Mouse (Mus musculus) regulatory T cell (primary cell): ENCODE results near the gene Rmnd5a.
"Not testable (repeated sequence)": the region's sequence is repeated elsewhere in the genome, so short reads cannot be mapped to it uniquely, and the experiment has no call there.

ENCODE experiments used
- in situ Hi-C: fragments of 300-600 bp; cut with MboI, MseI; formaldehyde crosslinking; loops from one replicate; pipeline ENCODE4 v1.15.1; 2025; ENCODE audit warnings: high pct_unique_total_duplicates

The Rmnd5a gene

DNA sequence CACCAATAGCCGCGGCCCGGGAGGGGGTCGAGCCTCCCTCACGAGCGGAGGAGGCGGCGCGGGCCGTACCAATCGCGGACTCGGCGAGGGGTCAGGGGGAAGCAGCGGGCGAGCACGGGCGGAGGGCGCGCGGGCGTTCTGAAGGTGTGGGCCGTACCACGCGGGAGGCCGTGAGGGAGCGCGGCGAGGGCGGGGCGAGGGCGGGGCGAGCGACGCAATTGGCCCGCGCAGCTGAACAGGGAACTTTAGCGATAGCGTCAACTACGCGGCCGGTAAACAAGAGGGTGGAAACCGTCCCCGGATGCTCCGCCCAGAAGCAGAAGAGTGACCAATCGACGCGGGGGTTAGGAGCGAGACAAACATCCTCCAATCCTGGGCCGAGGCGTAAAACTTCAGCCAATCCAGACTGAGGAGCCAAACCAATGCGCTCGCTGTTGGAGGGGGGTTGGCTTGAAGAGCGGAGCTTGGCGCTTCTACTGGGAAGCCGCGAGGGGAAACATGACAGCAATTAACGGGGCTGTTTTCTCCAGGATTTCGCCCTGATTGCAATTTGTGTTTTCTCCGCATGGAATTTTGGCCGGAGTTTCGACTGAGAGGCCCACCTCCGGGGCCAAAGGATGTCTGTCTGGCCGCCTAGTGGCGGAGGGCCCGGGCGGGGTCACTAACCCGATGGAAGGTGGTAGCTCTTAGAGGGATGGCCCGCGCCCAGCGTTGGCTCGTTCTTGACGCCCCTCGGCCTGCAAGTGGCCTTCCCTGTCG, at the start of gene Rmnd5a:
Gene Rmnd5a, minus strand, starts transcription at position 146 of the 759 bp plus-strand sequence.
- in situ Hi-C loops: no loop called here

DNA sequence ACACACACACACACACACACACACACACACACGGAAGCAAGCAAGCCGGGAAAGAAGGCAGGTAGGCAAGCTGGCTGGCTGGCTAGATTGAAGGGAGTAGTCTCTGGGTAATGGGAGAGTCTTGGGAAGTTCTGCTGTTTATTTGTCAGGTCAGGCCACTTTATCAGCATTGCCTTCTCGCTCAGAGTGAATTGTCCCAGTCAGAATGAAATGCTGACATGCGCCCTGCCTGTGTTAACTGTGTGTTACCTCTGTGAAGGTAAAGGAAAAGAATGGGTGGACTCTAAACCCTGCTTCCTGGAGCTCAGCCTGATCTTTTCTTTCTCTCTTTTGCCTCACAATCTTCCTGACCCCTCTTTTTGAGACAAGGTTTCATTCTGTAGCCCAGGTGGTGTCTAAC, 47.5 kb upstream of the Rmnd5a start:
- in situ Hi-C loops: no loop called here

DNA sequence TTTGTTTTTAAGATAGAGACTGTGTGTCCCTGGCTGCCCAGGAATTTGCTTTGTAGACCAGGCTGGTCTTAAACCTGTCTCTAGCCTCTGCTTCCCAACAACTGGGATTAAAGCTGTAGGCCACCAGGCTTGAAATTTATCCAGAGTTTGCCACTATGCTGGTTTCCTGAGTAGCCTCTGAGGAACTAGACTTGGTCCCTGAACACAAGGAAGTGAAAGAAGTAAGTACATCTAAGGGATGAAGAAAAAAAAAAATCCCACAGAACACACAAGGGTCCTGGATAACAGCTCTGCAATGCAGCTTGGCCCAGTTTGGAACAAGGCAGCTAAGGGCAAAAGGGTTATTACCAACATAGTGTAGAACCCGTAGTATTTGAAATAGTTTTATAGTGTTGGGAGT, 46.4 kb upstream of the Rmnd5a start:
- in situ Hi-C loops: no loop called here

DNA sequence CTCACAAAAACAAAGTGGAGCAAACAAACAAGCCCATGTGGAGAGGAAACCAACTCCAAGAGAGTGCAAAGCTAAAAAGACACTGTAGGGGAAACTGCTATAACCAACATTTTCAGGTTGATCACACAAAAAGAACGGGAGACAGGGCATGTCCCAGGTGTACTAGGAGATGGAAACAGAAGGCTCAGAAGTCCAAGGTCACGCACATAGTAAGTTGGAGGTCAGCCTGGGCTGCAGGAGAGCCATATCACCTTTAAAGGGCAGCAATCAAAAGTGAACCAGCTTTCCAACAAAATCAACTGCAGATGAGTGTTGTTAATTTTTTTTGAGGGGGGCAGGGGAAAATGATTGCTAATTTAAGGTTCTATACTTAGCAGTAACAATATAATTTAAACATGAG, 45.8 kb upstream of the Rmnd5a start:
- in situ Hi-C loops: no loop called here

DNA sequence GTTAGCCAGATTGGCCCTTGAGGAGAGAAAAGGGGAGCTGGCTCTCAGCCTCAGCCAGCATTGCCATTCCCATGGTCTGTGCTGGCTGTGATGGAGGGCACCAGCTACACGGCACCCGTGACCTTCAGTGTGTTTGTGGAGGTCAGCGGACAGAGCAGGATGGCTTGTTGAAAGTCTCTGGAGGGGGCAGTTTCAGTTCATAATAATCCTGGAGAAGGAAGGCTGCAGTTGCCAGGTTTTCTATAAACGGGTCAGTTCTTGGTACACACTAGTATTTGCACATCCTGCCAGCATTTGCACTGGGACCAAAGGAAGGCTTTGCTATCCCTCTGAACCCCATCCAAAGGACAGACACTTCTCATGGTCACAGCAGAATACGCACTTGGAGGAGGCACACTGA, 44.8 kb upstream of the Rmnd5a start:
- in situ Hi-C loops: no loop called here

DNA sequence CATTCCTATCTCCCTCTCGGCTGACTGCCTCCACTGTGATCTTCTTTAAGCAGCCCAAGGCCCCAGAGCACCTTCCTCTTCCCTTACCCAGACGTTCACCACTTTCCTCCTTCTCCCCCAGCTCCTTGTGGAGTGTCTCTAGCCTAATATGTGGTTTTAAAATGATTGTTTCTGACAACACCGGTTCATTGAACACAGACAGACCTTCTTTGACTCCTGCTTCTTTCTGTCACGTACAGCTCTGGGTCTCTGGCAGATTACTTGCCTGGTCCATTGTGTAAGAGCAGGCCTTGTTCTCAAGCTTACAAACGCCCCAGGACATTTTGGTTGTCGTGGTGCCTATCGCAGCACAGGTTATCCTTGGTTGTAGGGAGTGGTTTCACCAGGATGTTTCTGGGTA, 40.7 kb upstream of the Rmnd5a start:
- in situ Hi-C loops: no loop called here

DNA sequence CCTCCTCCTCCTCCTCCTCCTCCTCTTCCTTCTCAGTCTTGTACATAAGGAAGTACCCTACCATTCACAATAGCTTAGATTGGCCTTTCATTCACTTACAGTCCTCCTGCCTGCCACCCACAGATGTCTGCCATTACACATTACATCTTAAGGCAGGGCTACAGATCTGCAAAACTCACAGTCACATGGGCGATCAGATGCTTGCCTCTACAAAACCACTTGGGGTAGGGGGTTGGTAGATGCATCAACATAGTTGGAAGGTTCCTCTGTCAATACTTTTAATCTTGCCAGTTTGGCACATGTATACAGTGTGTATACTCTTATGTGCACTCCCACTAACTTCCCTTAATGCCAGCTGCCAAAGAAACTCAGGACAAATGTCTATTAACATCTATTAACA, 39.7 kb upstream of the Rmnd5a start:
- in situ Hi-C loops: no loop called here

DNA sequence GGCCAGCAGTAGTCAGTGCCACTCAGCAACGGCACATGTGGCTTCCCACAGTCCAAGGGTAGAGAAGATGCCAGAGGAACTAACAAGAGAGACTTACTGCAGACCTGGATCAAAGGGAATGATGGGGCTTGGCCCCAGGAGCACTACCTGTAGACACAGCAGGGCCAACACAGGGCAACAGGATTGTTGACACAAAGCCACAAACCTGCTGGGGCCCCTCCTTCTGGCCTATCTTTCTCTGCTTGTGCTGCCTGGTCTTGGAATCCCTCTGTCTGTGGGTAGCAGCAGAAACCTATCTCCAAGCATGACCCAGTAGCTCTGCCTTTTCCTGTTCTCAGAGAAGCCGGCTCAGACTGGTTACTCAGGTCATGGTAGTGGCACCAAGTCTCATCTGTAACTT, 39.2 kb upstream of the Rmnd5a start:
- in situ Hi-C loops: not testable (repeated sequence)

DNA sequence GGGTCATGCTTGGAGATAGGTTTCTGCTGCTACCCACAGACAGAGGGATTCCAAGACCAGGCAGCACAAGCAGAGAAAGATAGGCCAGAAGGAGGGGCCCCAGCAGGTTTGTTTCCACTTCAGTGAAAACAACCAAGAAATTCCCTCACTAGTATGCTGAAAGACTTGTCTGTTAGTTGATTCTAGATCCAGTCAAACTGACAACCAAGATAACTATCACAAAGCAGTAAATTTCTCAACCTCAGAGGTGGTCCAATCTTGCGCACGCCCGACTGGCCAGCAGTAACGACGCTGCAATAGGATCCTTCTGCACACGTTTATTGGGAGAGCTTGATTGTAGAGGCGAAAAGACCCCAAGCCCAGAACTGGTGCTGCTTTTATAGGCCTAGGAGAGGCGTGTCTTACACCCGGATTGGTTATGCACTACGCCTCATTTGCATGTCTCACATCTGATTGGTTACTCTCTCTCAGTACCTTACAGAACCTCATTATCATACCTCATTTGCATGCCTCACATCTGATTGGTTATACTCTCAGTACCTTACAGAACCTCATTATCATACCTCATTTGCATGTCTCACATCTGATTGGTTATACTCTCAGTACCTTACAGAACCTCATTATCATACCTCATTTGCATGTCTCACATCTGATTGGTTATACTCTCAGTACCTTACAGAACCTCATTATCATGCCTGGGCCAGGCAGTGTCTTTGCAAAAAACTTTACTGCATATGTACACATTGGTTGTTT, 38.6 kb upstream of the Rmnd5a start:
- in situ Hi-C loops: not testable (repeated sequence)

DNA sequence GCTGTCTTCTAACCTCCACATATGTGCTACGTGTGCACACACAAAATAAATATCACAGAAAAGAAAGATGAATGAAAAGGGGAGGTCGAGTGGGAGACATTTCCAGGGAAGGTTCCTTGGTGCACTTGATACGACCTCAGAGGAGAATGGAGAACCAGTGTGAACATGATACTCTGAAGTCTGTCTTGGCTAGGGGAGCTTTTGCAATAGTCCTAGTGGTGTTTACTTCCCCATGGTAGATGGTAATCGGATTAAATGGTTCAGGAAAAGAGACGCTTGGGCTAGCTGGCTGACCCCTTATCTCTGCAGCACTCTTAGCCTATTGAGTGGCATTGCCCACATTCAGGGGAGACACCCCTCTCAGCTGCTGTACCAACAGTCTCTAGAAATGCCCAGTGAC, 36.3 kb upstream of the Rmnd5a start:
- in situ Hi-C loops: no loop called here

DNA sequence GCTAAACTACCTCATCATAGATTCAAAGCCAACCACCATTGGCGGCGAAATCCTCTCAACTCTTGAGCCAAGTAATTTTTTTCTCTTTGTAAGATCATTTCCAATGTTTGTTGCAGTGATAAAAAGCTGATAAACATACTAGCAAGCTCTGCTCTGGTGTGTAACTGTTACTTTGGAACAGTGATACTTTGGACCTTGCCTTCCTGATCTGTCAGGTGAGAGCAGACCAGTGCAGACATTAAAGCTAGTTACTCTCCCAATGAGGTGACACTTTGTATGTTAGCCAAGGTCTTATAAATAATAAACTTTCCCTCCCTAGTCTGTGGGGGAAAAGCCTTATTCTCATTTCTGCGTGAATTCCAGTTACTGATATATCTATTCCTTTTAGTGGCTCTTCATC, 35.2 kb upstream of the Rmnd5a start:
- in situ Hi-C loops: no loop called here

DNA sequence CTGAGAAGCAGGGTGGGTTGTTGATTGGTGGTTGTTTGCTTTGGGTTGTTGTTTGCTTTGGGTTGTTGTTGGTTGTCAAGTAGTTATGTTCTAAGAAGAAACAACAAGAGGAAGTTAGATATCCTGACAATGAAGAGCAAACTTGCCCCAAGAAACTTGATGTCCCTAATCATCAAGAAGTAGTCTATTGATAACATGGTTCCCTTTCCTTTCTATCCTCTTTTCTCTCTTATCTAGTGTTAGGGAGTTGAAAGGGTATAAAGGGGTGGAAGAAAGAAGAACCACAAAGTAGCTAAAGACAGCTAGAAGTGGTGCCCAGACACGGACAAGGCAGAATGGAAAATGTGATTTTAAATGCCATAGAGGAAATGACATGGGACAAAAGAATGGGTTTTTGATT, 32.3 kb upstream of the Rmnd5a start:
- in situ Hi-C loops: no loop called here

DNA sequence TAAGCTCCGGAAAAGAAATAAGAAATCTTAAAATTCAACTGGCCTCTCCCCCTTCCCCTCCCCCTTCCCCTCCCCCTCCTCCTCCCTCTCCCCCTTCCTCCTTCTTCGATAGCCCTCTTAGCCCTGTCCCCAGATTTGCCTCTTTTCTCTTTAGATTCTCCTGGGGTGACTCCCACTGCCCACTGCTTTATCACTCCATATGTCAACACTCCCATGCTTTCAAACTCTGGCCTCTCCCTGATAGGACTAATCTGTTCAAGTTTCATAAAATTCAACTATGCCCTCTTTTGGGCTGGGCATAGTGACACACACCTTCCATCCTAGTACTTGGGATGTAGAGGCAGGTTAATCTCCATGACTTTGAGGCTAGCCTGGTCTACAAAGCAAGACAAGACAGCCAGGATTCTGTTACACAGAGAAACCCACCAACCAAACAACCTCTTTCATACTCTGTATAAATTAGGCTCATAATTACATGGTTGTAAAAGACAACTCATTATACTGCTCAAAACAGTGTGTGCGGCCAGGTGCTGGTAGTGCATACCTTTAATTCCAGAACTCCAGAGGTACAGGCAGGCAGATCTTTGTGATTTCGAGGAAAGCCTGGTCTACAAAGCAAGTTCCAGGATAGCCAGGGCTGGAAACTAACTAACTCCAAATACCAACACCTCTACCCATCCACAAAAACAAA, 31.5 kb upstream of the Rmnd5a start:
- in situ Hi-C loops: no loop called here

DNA sequence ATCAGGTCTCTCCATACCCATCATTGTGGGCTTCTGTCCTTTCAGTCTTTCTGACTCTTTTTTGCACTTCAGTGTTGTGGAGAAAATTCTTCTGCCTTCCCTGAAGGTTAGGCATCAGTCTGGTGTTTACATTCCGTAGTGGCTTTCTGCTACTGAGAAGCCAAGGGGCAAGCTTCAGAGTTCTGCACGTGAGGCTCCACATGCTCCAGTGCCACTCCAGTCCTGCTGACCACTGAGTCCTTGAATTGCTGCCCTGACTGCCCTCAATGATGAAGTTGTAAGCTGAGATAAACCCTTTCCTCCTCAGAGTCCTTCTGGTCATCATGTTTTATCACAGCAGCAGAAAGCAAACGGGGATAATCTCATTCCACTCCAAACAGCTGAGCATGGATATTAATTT, 28.9 kb upstream of the Rmnd5a start:
- in situ Hi-C loops: no loop called here

DNA sequence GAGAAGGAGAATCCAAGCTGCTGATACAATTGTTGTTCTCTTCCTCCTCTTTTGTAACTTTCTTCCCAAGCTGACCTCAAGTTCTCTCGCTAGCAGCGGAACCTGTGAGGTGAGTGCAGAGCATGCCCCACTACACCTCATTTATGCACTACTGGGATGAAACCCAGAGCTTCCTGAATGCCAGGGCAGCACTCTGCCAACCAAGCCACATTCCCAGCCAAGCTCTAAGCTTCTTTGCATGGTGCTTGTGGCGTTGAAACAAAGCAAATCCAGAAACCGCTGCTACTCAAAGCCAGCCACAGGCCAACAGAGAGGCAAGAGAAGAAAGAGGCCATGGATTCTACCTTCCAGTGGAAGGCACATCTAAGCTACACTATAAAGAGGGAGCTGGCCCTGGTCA, 27.3 kb upstream of the Rmnd5a start:
- in situ Hi-C loops: no loop called here

DNA sequence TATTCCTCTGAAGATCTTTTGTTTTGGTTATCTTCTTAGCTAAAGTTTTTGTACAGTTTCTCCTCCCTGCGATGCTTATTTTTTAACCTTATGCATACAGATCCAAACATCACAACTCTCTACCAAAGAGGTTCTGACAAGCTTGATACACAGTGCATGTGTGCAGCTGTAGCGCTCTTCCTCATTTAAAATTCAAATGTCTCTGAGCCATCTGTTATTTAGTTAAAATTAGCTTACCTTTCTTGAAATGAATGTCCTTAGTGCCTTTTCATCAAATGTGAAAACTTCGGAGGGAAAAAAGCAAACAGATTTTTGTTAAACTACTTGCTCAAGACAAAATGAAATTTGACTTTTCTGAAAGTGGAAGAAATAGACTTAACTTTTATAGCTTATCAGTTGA, 24.7 kb upstream of the Rmnd5a start:
- in situ Hi-C loops: no loop called here

DNA sequence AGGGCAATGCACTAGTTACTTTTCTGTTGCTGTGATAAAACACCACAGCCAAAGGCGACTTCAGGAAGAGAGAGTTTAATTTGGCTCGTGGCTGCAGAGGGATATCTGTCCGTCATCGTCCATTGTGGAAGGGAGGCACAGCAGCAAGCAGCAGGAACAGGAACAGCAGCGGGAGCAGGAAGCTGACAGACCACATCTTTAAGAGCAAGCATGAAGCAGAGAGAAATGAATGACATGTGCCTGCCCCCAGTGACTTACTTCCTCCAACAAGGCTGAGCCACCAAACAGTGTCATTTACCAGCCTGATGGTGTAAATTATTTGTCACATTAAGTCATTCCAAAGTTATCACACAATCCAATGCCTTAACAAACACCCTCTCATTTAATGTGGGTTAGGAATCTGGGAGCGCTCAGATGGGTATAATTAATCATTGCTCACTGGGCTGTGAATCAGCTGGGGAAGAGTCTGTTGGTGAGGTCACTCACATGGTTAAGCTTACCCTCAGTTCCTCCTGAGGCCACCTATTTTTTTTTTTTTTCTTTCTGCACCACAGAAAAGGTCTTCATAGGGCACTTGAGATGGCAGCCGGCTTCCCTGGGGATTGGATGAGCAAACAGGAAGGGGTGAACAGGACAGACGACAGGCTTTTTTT, 17.6 kb upstream of the Rmnd5a start:
- in situ Hi-C loops: no loop called here

DNA sequence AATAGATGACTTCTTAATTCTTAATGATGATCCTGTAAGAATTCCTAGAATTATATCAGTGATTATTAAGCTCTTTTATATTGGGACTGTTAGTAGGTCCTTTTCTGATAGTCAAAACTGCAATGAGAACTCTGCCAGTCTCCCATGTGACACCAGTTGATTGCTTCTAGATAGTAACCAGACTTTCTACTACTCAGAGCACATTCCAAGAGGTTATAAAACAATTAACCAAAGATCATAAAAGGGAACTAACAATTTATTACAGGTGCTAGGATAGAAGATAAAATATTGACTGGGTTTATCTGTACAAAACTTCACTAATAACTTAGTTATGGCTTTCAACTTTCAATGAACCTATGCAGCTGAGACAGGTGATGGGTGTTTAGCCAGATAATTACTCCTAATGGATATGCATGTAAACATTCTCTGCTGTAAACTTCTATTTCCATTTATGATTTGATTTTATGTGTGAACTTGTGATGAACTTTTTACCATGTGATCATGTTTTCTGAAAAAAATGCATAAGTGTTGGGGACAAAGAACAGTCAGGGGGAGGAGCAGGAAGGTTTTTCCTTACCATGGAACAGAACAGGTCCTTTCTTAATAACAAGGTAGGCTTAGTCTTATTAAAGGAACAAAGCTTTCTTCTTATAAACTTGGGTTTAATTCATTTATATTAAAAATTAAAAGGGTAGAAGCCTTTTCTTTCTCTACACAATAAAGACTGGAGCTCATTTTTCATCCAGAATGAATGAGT, 13.7 kb upstream of the Rmnd5a start:
- in situ Hi-C loops: not testable (repeated sequence)

DNA sequence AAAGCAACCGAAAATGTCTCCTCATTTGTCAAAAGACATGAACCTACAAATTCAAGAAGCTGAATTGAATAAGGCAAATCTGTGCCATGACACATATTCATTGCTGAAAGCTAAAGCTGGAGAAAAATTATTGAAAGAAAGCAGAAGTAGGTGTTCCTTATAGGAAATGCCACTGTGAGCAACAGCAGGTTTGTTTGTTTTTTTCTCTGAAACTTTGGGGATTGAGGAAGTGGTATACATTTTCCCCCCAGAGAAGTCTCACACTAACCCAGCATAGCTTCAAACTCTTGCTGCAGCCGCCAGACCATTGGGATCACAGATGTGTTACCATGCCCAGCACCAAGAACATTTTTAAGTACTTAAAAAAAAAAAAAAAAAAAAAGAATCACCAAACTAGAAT, 12.4 kb upstream of the Rmnd5a start:
- in situ Hi-C loops: no loop called here

DNA sequence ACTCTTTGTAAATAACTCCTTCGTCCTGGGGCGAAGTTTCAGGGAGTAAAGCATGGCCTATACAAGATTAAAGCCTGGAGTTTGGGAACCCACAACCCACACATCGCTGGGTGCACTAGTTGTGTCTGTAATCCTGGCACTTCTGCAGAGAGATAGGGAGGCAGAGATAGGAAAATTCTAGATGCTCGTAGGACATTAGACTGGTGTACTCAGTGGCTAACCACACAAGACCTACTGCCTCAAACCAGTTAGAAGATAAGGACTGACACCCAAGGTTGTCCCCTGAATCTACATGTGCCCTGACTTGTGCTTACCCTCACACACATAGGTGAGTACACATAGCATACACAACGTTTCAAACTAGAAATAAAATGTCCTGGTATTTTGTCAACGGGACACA, 5.1 kb upstream of the Rmnd5a start:
- in situ Hi-C loops: no loop called here

DNA sequence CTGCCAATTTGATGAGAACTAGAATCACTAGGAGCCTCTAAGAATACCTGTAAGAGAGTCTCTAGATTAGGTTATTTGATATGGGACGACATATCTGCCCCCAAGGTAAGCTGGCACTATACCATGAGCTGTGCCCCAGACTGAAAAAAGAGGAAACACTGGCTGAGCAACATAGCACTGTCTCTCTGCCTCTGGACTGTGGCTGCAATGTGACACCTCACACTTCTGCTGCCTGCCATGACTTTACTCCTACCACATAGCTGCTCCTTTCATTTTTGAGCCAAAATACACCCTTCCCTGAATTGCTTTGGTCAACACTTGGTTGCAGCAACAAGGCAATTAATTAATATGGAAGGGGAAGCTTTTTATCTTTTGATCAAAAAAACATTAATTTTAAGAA, 4.3 kb upstream of the Rmnd5a start:
- in situ Hi-C loops: no loop called here

DNA sequence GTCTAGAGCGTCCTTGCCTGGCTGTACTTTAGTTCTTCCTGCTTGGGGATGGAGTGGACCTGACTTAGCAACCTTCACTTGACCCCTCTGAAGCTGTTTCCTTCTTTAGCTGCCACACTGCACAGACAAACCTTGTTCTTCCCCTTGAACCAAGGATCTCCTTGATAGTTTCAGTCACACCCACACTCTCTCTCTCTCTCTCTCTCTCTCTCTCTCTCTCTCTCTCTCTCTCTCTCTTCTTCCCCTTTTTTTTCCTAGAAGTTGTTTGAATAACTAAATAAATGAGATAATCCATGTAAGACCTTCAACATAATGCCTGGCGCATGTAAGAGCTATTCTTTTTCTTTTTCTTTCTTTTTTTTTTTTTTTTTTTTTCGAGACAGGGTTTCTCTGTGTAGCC, 1.7 kb upstream of the Rmnd5a start:
- in situ Hi-C loops: no loop called here
